Mouse (Mus musculus): ENCODE data around the gene Slc12a8. TPM values are rescaled to one million over a fixed set of nuclear protein-coding genes. Genes with fewer than 3 reads are reported as not detected.
"Not testable (repeated sequence)": the region's sequence is repeated elsewhere in the genome, so short reads cannot be mapped to it uniquely, and the experiment has no call there.

The Slc12a8 gene
- polyA plus RNA-seq, 1 experiment from 2014 or later = 4.0 TPM

- no peak overlapping the region for H3K27ac ChIP-seq (replicated peaks)
- H3K4me3 ChIP-seq (ENCODE audit: low read depth, low read length) = no peak overlapping the region
- H3K27me3 ChIP-seq (ENCODE audit: control insufficient read depth, insufficient read depth, low read length) = no peaks in the 10 kb centered on the region
- no peaks in the 10 kb centered on the region for H3K4me1 ChIP-seq (replicated peaks; ENCODE audit: control insufficient read depth, insufficient read depth)
- WGBS = 95% methylated on average over 3 of the region's 3 CpGs
- H3K4me2 ChIP-seq (replicated peaks; ENCODE audit: low read depth) = no peak overlapping the region
- H3K9me3 ChIP-seq (ENCODE audit: control insufficient read depth, low read length) = no peaks in the 10 kb centered on the region
- ATAC-seq (ENCODE audit: low FRiP score, low TSS enrichment) (no peak), DNase-seq (ENCODE audit: low spot score) (no peak)
- H3K36me3 ChIP-seq (ENCODE audit: control insufficient read depth, insufficient read depth, low read length) = peaks cover 5% of the 10 kb centered on the region; the same call in 1 of the 2 replicates
- H3K9ac ChIP-seq (ENCODE audit: low read length) = no peak overlapping the region
- TF ChIP-seq EP300 (optimal IDR thresholded peaks at IDR 0.05) (no peak), CTCF (IDR thresholded peaks at IDR 0.05; ENCODE audit: low read depth) (no peak)
Measured at GRCm38 (mm10) chr16:33482309-33482708, 34.8 kb upstream of the Slc12a8 start.

- Histone ChIP-seq H3K4me3 (ENCODE audit: low read depth, low read length) (no peak overlapping the region), H3K9me3 (ENCODE audit: control insufficient read depth, low read length) (no peaks in the 10 kb centered on the region), H3K4me2 (replicated peaks; ENCODE audit: low read depth) (no peak overlapping the region), H3K27me3 (ENCODE audit: control insufficient read depth, insufficient read depth, low read length) (no peaks in the 10 kb centered on the region), H3K27ac (replicated peaks) (no peak overlapping the region), H3K9ac (ENCODE audit: low read length) (no peak overlapping the region), H3K36me3 (ENCODE audit: control insufficient read depth, insufficient read depth, low read length) (peaks cover 5% of the 10 kb centered on the region; the same call in 1 of the 2 replicates), H3K4me1 (replicated peaks; ENCODE audit: control insufficient read depth, insufficient read depth) (no peaks in the 10 kb centered on the region)
- DNase-seq (ENCODE audit: low spot score) (no peak), ATAC-seq (ENCODE audit: low FRiP score, low TSS enrichment) (no peak)
- TF ChIP-seq CTCF (IDR thresholded peaks at IDR 0.05; ENCODE audit: low read depth) = no peak
- 73% methylated on average over 4 of the region's 4 CpGs for WGBS
Measured at GRCm38 (mm10) chr16:33487709-33488108, 29.4 kb upstream of the Slc12a8 start.

- ATAC-seq (ENCODE audit: low FRiP score, low TSS enrichment) = no peak
- 90% methylated on average over 4 of the region's 4 CpGs for WGBS
- peaks cover 10% of the 10 kb centered on the region; the same call in 1 of the 2 replicates for H3K36me3 ChIP-seq (ENCODE audit: control insufficient read depth, insufficient read depth, low read length)
Measured at GRCm38 (mm10) chr16:33494374-33494773, 22.8 kb upstream of the Slc12a8 start.

GRCm38 (mm10) chr16:33508082-33508481 is 9.0 kb upstream of the Slc12a8 start:
- no peak for ATAC-seq (ENCODE audit: low FRiP score, low TSS enrichment)
- no peak overlapping the region for H3K9ac ChIP-seq (ENCODE audit: low read length)

More at GRCm38 (mm10) chr16:33494374-33494773, 22.8 kb upstream of the Slc12a8 start:
- Histone ChIP-seq H3K4me2 (replicated peaks; ENCODE audit: low read depth) (no peak overlapping the region), H3K9ac (ENCODE audit: low read length) (no peak overlapping the region), H3K4me3 (ENCODE audit: low read depth, low read length) (no peak overlapping the region), H3K27ac (replicated peaks) (no peak overlapping the region), H3K27me3 (ENCODE audit: control insufficient read depth, insufficient read depth, low read length) (no peaks in the 10 kb centered on the region), H3K9me3 (ENCODE audit: control insufficient read depth, low read length) (no peaks in the 10 kb centered on the region), H3K4me1 (replicated peaks; ENCODE audit: control insufficient read depth, insufficient read depth) (no peaks in the 10 kb centered on the region)
- DNase-seq (ENCODE audit: low spot score) = no peak
- no peak for TF ChIP-seq EP300 (optimal IDR thresholded peaks at IDR 0.05)

GRCm38 (mm10) chr16:33509231-33509630 is 7.9 kb upstream of the Slc12a8 start:
- H3K27me3 ChIP-seq (ENCODE audit: control insufficient read depth, insufficient read depth, low read length); H3K9ac ChIP-seq (ENCODE audit: low read length); DNase-seq (ENCODE audit: low spot score); H3K4me3 ChIP-seq (ENCODE audit: low read depth, low read length); H3K36me3 ChIP-seq (ENCODE audit: control insufficient read depth, insufficient read depth, low read length); H3K27ac ChIP-seq (replicated peaks); H3K9me3 ChIP-seq (ENCODE audit: control insufficient read depth, low read length); ATAC-seq (ENCODE audit: low FRiP score, low TSS enrichment); H3K4me2 ChIP-seq (replicated peaks; ENCODE audit: low read depth); H3K4me1 ChIP-seq (replicated peaks; ENCODE audit: control insufficient read depth, insufficient read depth): not testable (repeated sequence)
- 94% methylated on average over 2 of the region's 2 CpGs for WGBS

More at GRCm38 (mm10) chr16:33508082-33508481, 9.0 kb upstream of the Slc12a8 start:
- H3K27ac ChIP-seq (replicated peaks) = no peak overlapping the region
- H3K9me3 ChIP-seq (ENCODE audit: control insufficient read depth, low read length) = no peaks in the 10 kb centered on the region
- H3K27me3 ChIP-seq (ENCODE audit: control insufficient read depth, insufficient read depth, low read length) = no peaks in the 10 kb centered on the region
- no peaks in the 10 kb centered on the region for H3K4me1 ChIP-seq (replicated peaks; ENCODE audit: control insufficient read depth, insufficient read depth)
- H3K36me3 ChIP-seq (ENCODE audit: control insufficient read depth, insufficient read depth, low read length) = no peaks in the 10 kb centered on the region
- 71% methylated on average over 4 of the region's 4 CpGs for WGBS
- no peak overlapping the region for H3K4me3 ChIP-seq (ENCODE audit: low read depth, low read length)
- no peak for DNase-seq (ENCODE audit: low spot score)
- TF ChIP-seq EP300 (optimal IDR thresholded peaks at IDR 0.05) = no peak
- no peak for TF ChIP-seq CTCF (IDR thresholded peaks at IDR 0.05; ENCODE audit: low read depth)
- no peak overlapping the region for H3K4me2 ChIP-seq (replicated peaks; ENCODE audit: low read depth)

- ATAC-seq (ENCODE audit: low FRiP score, low TSS enrichment); H3K4me1 ChIP-seq (replicated peaks; ENCODE audit: control insufficient read depth, insufficient read depth); H3K9ac ChIP-seq (ENCODE audit: low read length); DNase-seq (ENCODE audit: low spot score); H3K4me3 ChIP-seq (ENCODE audit: low read depth, low read length); H3K4me2 ChIP-seq (replicated peaks; ENCODE audit: low read depth); H3K36me3 ChIP-seq (ENCODE audit: control insufficient read depth, insufficient read depth, low read length); H3K27ac ChIP-seq (replicated peaks); H3K27me3 ChIP-seq (ENCODE audit: control insufficient read depth, insufficient read depth, low read length); H3K9me3 ChIP-seq (ENCODE audit: control insufficient read depth, low read length): not testable (repeated sequence)
- WGBS = 91% methylated on average over 4 of the region's 4 CpGs
Measured at GRCm38 (mm10) chr16:33510856-33511255, 6.3 kb upstream of the Slc12a8 start.
